Mouse (Mus musculus): Measurements from ENCODE around the gene Bcl2.

Bcl2 gene

GRCm38 (mm10) chr1:106513481-106513880 is 200.6 kb downstream of the Bcl2 start:
- no peak for DNase-seq (ENCODE audit: low read depth)

GRCm38 (mm10) chr1:106511593-106511992 is 202.5 kb downstream of the Bcl2 start:
- peak; percentile 86 for DNase-seq (ENCODE audit: low read depth)

GRCm38 (mm10) chr1:106507556-106507955 is 206.5 kb downstream of the Bcl2 start:
- DNase-seq (ENCODE audit: low read depth), result no peak

GRCm38 (mm10) chr1:106503910-106504309 is 210.2 kb downstream of the Bcl2 start:
- no peak for DNase-seq (ENCODE audit: low read depth)

- no peak for DNase-seq (ENCODE audit: low read depth)
Observed at GRCm38 (mm10) chr1:106503407-106503806, 210.7 kb downstream of the Bcl2 start.

- DNase-seq (ENCODE audit: low read depth), result no peak
Observed at GRCm38 (mm10) chr1:106497999-106498398, 216.1 kb downstream of the Bcl2 start.
